Mouse (Mus musculus) olfactory bulb, adult 2 months (tissue): Measurements from ENCODE around the gene Prep.

ENCODE experiments used
- CTCF ChIP-seq: fragments of 200-500 bp; IDR thresholded peaks from 2 replicates; pipeline ENCODE4 v1.5.1; 2012; ENCODE audit warnings: low read depth, mild to moderate bottlenecking, low read length, moderate library complexity; ENCODE audit not compliant: insufficient read depth
- POLR2A ChIP-seq: fragments of 200-500 bp; IDR thresholded peaks from 2 replicates; pipeline ENCODE4 v1.6.1; 2012; ENCODE audit warnings: mild to moderate bottlenecking, low read depth, low read length, moderate library complexity; ENCODE audit not compliant: insufficient read depth

DNA sequence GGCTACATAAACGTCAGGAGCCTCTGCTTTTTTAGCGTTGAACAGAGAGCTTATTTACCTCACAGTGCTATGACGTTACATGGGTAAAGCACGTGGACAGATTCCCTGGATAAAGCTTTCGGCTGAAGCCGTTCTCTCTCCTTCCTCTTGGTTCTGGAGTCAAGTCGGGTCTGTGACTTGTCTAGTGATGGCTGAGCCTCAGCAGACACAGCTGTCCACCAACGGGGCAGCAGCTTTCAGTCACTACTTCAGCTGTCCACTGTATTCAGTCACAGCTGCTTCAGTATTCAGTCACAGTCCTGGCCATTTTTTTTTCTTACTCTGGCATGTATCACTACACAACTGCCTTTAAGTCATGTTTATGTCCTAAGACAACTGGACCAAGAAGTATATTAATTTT is 106.9 kb downstream of the Prep start:
- TF ChIP-seq POLR2A (no peak), CTCF (no peak)
